Mouse (Mus musculus) small intestine, adult 2 months (tissue): ENCODE measurements around the gene Nup210l. TPM values are rescaled to one million over a fixed set of nuclear protein-coding genes. Genes with fewer than 3 reads are reported as not detected.

ENCODE experiments used
- H3K27ac ChIP-seq: fragments of 200-500 bp; 2 replicates; pipeline ENCODE4 v1.5.1; 2012; ENCODE audit warnings: low read depth, low read length, control low read depth, inconsistent platforms; ENCODE audit not compliant: insufficient read depth
- H3K27me3 ChIP-seq: fragments of 200-500 bp; 2 replicates; pipeline ENCODE4 v1.6.1; 2012; ENCODE audit warnings: mild to moderate bottlenecking, moderate library complexity, low read length, inconsistent platforms; ENCODE audit not compliant: control insufficient read depth, insufficient read depth
- H3K36me3 ChIP-seq: fragments of 200-500 bp; 2 replicates; pipeline ENCODE4 v1.6.1; 2012; ENCODE audit warnings: mild to moderate bottlenecking, low read length, control low read depth, inconsistent platforms; ENCODE audit not compliant: control insufficient read depth, insufficient read depth
- H3K4me1 ChIP-seq: fragments of 200-500 bp; 2 replicates; pipeline ENCODE4 v1.6.1; 2012; ENCODE audit warnings: low read length, inconsistent platforms, mixed read lengths; ENCODE audit not compliant: control insufficient read depth, insufficient read depth, insufficient read length
- H3K4me3 ChIP-seq: fragments of 200-500 bp; 2 replicates; pipeline ENCODE4 v1.5.1; 2012; ENCODE audit warnings: low read depth, mild to moderate bottlenecking, control low read depth, inconsistent platforms, low read length, moderate library complexity
- CTCF ChIP-seq: fragments of 200-500 bp; IDR thresholded peaks from 2 replicates; pipeline ENCODE4 v1.5.1; 2012; ENCODE audit warnings: low read depth, mild to moderate bottlenecking, control low read depth, inconsistent platforms, low read length, moderate library complexity, mixed read lengths; ENCODE audit not compliant: insufficient replicate concordance, insufficient read length; ENCODE audit errors: extremely low read depth
- POLR2A ChIP-seq: fragments of 200-500 bp; IDR thresholded peaks from 2 replicates; pipeline ENCODE4 v1.6.1; 2012; ENCODE audit warnings: low read depth, mild to moderate bottlenecking, control low read depth, inconsistent platforms, low read length, moderate library complexity
- WGBS: fragments of 180-500 bp; shearing (Covaris S2); methylation state at CpG from one replicate; pipeline ENCODE4 v1.1.7; 2018; 5-methylcytosine and 5-hydroxymethylcytosine counted together
- polyA plus RNA-seq: library from polyadenylated mRNA; depleted of rRNA; stranded (reverse); fragments of >200 nt; gene quantifications from 2 replicates; pipeline ENCODE4 v1.2.3, GENCODE M21; 2012

The Nup210l gene
- polyA plus RNA-seq, 1 experiment: 0.15 TPM

DNA sequence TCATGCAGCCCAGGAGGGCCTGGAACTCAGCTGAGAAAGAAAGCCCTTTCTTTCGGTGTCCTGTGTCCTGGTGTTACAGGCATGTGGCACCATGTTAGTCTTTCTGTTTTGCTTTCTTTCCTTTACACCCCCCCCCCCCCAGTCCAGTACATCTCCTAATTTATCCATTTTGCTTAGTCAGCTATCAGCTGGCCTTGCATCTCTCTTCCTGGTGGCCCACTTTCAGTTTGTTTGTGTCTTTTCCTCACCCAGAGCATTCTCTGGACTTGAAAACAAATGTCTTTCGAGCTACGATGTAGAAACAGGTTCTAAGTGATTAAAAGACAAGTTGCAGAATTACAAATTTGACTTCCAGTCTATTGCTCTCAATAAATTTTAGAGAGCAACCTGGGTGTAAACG lies 118.5 kb downstream of the Nup210l start:
- no peak for TF ChIP-seq POLR2A
- no peak for TF ChIP-seq CTCF
- H3K4me3 ChIP-seq: no peak overlapping the region
- 77% methylated on average over 4 of the region's 4 CpGs for WGBS
- 0 out of 2 replicates have a peak, but pooled peaks cover 1% of the 10 kb centered on the region for H3K36me3 ChIP-seq
- no peak overlapping the region for H3K27ac ChIP-seq
- peaks cover 2% of the 10 kb centered on the region; the same call in 1 of the 2 replicates for H3K4me1 ChIP-seq
- H3K27me3 ChIP-seq: no peaks in the 10 kb centered on the region

DNA sequence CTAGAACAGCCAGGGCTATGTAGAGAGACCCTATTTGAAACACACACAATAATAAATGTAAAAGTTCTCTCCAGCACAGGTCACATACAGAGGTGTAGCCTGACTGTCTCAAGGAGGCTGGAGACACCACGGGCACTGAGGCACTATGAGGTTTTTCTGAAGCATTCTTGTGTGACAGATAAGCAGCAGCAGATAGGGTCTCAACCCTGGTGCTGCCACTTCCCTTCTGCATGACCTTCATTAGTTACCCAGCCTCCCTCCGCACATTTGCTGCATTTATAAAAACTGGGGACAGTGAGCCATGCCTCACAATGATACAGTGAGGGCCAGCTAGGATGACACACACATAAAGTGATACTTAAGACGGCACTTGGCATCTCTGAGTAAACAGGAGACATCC lies 119.0 kb downstream of the Nup210l start:
- no peak overlapping the region for H3K4me3 ChIP-seq
- 85% methylated on average over 3 of the region's 3 CpGs for WGBS
- no peak overlapping the region for H3K27ac ChIP-seq
- TF ChIP-seq POLR2A (no peak), CTCF (no peak)
- H3K36me3 ChIP-seq: 0 out of 2 replicates have a peak, but pooled peaks cover 1% of the 10 kb centered on the region
- peaks cover 2% of the 10 kb centered on the region; the same call in 1 of the 2 replicates for H3K4me1 ChIP-seq
- no peaks in the 10 kb centered on the region for H3K27me3 ChIP-seq

DNA sequence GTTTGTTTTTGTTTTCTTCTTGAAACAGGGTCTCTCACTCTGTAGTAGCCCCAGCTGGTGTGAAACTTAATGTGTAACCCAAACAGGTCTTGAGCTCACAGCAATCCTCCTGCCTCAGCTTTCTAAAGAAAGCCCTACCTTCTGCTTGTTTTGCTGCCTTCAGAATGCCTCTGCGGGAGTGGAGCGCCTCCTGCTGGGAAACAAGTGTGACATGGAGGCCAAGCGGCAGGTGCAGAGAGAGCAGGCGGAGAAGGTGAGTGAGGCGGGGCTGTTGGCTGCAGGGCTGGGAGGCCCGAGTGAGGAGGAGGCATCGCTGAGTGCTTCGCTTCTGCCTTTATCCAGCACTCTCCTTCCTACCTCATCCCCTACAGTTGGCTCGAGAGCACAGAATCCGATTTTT lies 120.4 kb downstream of the Nup210l start:
- Histone ChIP-seq H3K27me3 (no peaks in the 10 kb centered on the region), H3K36me3 (0 out of 2 replicates have a peak, but pooled peaks cover 1% of the 10 kb centered on the region), H3K4me3 (no peak overlapping the region), H3K27ac (no peak overlapping the region), H3K4me1 (peaks cover 2% of the 10 kb centered on the region; the same call in 1 of the 2 replicates)
- TF ChIP-seq CTCF (no peak), POLR2A (no peak)
- 80% methylated on average over 10 of the region's 10 CpGs for WGBS

DNA sequence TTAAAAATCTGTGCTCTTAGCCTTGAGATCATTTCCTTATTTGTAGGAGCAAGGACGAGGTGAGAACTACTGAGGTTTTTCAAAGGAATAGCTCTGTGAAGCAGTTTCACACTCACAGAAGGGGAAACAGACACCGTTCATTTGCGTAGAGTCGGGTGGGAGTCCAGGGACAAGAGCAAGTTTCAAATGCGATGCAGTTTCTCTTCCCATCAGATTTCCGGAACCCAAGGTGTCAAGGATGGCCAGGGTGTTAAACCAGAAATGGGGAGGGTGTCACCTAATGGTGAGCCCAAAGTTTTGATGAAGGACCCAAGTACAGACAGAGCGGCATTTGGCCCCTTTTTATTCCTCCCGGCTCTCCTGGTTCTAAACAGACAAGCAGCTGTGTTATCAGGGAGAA lies 127.1 kb downstream of the Nup210l start:
- Histone ChIP-seq H3K27ac (peak overlapping the region; percentile 23; the same call in 1 of the 2 replicates), H3K27me3 (no peaks in the 10 kb centered on the region), H3K36me3 (peaks cover 19% of the 10 kb centered on the region), H3K4me3 (peak overlapping the region; percentile 82), H3K4me1 (no peaks in the 10 kb centered on the region)
- TF ChIP-seq CTCF (no peak), POLR2A (no peak)
- 11% methylated on average over 8 of the region's 8 CpGs for WGBS

- under 1% methylated on average over 61 of the region's 61 CpGs for WGBS
- Histone ChIP-seq H3K4me1 (no peaks in the 10 kb centered on the region), H3K36me3 (peaks cover 22% of the 10 kb centered on the region), H3K27me3 (no peaks in the 10 kb centered on the region), H3K4me3 (peak within 1 kb of the TSS; percentile 82), H3K27ac (peak within 1 kb of the TSS; percentile 79)
- TF ChIP-seq CTCF (no peak), POLR2A (peak; percentile 94)
Observed at GRCm38 (mm10) chr3:90231507-90232333, 127.8 kb downstream of the Nup210l start, which contains the start of gene Jtb. TSS of gene Jtb (plus strand) at chr3:90231597.

- 52% methylated on average over 2 of the region's 2 CpGs for WGBS
- peaks cover 16% of the 10 kb centered on the region; the same call in 1 of the 2 replicates for H3K4me1 ChIP-seq
- H3K27ac ChIP-seq: no peak overlapping the region
- H3K4me3 ChIP-seq: no peak overlapping the region
- no peak for TF ChIP-seq POLR2A
- no peak for TF ChIP-seq CTCF
- H3K36me3 ChIP-seq: peaks cover 2% of the 10 kb centered on the region
- H3K27me3 ChIP-seq: no peaks in the 10 kb centered on the region
Observed at GRCm38 (mm10) chr3:90241251-90241650, 137.3 kb downstream of the Nup210l start.

GRCm38 (mm10) chr3:90241669-90242358 lies 137.9 kb downstream of the Nup210l start:
- no peak overlapping the region for H3K27ac ChIP-seq
- H3K4me3 ChIP-seq: no peak overlapping the region
- peaks cover 18% of the 10 kb centered on the region; the same call in 1 of the 2 replicates for H3K4me1 ChIP-seq
- no peaks in the 10 kb centered on the region for H3K36me3 ChIP-seq
- WGBS: 79% methylated on average over 10 of the region's 10 CpGs
- H3K27me3 ChIP-seq: no peaks in the 10 kb centered on the region
- TF ChIP-seq POLR2A (no peak), CTCF (no peak)
